Mouse (Mus musculus) cerebellum, adult (tissue): ENCODE results near the gene Abcb1b.
A peak's percentile ranks its signal among the peaks of the same experiment; 100 is the strongest.
"Not testable (repeated sequence)": the region's sequence is repeated elsewhere in the genome, so short reads cannot be mapped to it uniquely, and the experiment has no call there.

ENCODE experiments used
- ATAC-seq: cut with Nextera tagmentation; 2 replicates; pipeline ENCODE4 v1.9.2; 2017; ENCODE audit warnings: mild to moderate bottlenecking, moderate library complexity, mixed read lengths; ENCODE audit not compliant: insufficient number of reproducible peaks, low FRiP score, low TSS enrichment

Abcb1b gene

DNA sequence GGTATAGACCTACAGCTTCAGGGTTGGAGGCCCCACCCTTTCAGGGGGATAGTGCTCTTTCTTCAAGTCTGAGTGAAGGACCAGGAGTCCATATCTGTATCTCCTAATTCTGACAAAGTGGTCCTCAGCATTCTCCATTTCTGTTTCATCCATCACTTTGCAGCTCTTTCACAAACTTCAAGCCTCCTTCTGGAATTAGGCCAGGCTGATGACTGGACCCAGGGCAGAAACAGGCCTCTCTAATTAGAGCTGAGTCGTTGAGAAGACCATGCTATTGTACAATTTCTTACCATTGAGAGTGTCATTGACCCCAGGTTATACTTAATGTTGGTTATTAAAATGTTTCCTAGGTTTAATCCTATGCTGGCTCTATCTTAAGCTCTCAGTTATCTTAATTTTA is 63.9 kb downstream of the Abcb1b start:
- no peak for ATAC-seq

DNA sequence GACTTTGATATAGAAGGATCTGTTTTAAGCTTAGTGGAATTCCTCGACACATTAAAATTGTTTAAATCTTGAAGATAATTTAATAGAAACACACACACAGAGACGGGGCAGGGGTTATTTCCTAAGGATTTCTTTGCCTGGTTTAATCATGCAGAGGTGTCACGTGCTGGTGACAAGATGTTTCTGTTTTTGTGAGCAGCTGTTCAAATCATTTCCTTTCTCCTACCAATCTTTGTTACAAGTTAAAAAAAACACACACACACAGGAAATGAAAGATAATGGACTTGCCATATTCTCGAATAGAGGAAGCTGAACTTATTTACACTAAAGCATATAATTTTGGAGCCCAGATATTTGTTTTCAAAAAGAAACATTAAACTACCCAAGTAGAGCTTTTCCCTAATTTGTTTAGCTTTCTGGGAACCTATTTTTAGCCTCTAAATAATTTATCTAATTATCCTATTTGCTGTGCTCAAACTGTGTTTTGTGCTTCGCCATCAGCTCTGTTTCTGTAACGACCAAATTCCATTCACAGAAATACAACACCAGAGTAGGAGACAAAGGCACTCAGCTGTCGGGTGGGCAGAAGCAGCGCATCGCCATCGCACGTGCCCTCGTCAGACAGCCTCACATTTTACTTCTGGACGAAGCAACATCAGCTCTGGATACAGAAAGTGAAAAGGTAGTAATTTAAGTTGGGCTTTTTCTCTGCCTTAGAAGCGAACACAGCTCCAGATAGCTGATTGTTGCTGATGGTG is 65.8 kb downstream of the Abcb1b start:
- no peak for ATAC-seq

DNA sequence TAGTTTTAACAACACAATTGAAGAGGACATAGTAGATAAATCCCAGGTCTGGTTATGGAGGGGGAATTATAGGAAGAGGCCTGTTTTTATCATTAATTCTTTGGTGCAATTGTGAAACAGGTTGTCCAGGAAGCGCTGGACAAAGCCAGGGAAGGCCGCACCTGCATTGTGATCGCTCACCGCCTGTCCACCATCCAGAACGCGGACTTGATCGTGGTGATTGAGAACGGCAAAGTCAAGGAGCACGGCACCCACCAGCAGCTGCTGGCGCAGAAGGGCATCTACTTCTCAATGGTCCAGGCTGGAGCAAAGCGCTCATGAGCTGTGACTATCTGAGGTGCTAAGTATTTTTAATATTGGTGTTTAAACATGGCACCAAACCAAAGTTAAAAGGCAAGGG is 67.7 kb downstream of the Abcb1b start:
- not testable (repeated sequence) for ATAC-seq

DNA sequence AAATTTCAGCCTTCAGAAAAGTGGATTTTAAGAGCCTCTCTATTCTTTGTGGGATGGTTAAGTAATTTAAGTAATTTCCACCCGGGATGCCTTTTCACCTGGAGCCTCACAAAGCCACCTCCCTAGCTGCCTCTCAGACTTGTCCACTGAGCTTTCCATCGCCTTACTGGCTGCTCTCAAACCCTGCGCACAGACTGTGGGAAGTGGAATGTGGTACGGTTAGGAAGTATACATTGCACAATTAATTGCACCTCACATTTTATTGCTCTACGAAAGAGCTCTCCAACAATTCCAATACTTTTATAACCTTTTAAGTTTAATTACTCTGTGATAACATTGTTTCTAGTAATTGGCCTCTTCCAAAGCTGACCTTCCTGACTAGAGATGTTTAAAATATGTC is 68.4 kb downstream of the Abcb1b start:
- ATAC-seq: no peak

DNA sequence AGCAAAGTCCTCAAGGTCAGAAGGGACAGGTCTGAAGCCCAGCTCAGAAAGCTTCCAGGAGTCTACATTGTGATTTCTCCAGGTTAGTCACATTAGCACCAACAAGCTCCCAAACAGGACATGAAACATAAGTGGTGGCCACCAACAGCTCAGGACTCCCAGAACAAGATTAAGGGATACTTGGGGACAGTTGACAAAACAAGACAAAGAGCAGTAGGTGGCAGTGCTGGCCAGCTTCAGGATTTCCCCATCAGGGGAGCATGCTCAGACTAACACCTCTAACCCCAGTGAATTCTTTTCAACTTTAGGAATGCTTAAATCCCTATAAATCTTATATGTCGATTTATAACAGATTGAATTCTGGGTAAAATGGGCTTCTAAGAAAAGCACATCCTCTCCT is 70.1 kb downstream of the Abcb1b start:
- no peak for ATAC-seq

DNA sequence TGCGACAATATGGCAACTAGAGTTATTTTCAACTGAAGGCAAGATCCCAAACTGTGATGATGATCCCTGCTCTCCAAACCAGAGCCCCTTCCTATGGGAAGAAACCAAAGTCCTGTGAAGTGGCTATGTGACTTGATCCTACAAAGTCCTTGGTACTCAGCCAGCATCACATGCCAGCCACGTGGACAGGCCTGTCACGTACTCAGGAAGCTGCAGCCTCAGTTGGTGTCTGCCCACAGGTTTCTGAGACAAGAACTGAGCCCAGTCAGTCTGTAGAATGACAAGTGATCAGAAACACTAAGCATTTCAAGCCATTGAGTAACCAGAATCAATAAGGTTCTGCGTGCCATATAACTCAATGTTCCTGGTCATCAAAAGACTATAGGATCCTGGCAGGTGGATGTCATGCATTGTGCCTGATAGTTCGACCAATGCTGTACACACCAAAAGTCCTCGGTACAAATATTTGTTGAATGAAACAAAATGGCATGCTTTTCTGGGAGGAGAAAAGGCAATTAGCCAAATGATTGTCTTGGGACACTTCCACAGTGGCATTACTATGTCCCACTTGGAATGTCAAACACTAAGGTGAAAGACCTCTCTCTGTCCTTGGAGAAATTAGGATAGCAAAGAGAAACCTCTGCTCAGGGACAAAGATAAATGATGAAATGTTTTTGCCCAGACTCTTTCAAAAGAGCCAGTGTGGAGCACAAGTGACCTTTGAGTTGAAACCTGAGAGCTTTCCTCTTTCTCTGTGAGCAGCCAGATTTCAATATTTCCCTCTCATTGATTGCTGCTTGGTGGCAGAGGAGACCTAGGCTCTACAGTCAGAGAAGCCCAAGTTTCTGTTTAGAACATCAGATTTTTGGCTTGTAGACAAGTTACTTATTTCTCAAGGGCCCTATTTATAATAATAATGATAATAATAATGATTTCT is 75.3 kb downstream of the Abcb1b start:
- no peak for ATAC-seq

DNA sequence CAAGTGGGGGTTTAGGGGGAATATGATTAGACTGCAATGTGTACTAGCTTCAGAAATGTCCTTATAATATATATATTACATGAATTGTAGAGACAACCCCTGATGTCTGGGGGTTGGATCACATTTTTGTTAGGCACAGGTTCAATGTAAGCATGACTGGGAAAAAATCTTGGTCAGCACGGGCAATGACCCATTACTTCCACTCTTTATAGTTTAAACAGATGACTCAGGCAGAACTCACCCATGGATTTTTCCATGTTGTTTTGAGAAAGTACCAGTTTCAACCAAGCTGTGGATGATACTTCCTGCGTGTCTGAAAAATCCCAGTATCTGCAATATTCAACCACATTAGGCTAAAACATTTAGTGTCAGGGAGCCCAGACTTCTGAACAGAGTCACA is 79.1 kb downstream of the Abcb1b start:
- no peak for ATAC-seq

DNA sequence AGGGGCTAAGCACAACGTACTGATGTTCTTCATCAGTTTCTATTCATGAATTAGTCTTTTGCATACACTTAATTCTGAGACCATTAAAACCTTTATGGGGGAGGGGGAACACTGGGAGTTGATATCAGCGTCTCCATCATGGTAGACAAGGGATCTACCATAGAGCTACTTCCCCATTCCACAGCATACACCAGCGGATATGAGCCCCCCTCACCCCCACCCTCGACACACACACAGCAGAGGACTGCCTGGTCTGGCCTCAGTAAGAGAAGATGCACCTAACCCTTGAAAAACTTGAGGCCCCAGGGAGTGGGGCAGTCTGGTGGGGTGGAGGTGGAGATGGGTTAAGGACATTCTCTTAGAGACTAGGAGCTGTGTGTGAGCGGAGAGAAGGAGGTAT is 79.9 kb downstream of the Abcb1b start:
- no peak for ATAC-seq

DNA sequence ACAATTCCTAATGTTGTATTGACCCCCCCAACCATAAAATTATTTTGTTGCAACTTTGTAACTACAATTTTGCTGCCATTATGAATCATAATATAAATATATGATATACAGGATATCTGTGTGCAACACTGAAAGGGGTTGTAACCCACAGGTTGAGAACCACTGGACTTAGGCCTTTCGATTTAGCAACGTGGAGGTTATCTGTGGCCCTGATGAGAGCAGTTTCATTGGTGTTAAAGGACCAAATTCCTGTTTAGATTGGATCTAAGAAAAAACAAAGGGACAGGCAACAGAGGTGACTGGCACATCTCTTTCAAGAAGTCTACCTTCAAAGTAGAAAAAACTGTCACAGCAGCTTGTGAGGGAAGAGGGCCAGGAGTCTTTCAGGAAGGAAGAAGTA is 87.9 kb downstream of the Abcb1b start:
- no peak for ATAC-seq

DNA sequence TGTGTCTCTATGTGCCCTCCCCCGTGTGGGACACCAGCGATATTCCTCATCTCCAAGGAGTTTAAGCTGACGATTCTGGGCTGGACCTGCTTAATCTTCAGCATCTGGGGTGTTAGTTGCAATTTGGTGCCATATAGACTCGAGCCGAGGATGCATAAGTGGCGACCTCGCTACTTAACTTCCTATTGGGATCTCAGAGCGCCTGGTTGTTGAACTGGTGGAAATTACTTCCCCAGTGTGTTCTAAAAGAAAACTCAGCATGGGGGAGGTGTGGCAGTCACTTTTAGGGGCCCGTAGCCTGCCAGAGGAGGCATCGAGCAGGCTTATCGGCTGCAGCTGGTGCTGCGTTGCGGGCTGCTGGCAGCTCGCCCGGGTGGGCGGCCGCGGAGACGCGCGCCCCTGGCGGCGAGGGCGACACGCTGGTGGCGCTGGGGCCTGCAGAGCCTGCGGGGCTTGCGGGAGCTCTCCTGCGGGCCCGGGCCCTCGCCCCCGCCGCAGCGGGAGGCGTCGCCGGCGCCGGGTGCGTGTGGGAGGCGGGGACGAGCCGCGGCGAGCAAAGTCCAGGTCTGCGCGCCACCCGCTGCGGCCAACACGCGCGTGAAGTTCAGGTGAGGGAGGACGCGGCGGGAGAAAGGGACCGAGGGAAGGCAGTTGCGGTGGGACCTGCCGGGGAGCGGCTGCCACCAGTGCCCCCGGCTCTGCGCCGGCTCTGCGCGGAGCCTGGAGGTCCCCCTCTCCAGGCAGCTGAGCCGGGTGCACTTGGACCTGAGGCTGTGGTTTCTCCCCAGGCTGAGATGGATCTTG is 95.6 kb downstream of the Abcb1b start, which contains the start of gene Abcb4:
Gene Abcb4 (plus strand): TSS at position 418 of the 804 bp plus-strand sequence.
- peak; percentile 69 for ATAC-seq

DNA sequence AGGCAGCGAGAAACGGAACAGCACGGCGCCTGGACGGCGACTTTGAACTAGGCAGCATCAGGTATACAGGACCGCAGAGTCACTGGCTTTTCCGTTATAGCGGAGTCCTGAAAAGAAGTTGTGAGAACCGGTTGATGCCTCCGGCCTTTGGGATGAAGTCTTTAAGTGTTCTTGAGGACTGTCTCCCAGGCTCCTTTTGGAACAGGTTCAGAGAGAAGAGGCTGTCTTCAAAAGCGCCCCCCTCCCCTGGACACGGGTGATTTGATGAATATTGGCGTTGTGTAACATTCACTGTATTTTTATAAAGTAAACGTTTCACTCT is 96.1 kb downstream of the Abcb1b start:
- ATAC-seq: no peak

DNA sequence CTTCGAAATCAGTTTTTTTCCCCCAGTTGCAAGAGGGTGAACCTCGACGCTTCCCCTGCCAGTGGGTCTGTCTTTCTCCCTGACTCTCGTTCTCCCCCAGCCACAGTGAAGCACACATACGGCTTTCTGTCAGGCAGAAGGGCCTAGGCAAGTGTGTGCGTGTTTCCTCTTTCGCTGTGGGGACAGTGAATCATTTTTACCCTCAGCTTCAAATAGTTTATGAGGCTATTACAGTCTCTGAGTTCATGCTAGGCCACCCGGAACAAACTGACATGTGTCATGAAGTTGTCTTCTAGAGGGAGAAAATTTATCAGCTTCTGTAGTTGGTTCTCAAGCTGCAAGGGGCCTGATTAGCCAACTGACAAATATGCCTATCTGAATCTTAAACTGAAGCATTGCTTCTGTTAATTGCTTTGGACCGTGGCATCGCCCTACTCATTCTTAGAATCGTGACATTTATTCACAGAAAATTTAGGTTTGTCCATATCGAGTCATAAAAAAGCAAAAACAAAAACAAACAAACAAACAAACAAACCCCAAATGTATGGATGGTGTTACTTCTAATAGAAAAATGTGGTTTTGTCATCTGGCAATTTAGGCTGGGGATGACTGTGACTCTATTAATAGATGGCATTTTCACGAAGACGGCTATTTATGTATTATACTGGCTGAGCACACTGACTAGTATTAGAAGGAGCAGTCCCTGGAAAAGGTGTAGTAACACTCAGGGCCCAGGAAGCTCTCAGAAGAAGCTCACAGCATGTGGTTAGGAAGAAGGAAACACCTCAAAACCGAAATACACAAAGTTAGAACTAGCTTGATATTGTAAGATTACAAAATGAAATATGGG is 96.9 kb downstream of the Abcb1b start:
- ATAC-seq: no peak

DNA sequence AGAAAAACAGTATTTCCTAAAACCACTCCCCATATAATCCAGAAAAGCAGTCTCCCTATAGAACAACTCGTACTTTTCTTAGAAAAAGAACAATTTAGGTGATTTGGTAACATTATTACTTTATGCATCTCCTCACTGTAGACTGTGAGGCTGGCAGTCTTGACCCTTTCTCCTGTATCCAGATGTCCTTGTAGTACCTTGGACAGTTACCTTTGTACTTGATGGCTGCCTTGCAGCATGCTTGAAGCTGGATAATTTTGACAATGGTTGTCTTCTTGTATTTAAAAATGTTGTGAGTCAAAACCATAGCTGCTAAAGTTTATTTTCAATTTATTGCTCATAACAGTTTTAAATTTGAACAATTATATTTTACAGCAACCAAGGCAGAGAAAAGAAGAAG is 98.3 kb downstream of the Abcb1b start:
- ATAC-seq: no peak

DNA sequence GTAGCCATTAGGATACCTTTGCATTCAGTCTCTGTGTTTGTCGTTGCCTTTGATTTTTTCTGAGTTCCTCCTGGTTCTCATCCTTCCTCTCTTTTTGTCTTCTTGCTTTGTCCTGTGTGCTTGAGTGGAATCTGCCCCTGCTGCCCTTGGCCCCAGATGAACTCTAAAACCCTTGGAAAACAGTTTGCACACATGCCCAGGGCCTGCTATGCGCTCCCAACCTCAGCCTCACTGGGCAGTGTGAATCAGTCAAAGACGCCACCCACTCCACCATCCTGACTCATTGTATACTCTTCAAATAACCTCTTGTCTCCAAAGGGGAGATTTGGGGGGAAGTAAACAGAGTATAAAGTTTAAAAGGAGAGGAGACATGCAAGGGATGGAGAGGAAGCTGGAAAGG is 100.3 kb downstream of the Abcb1b start:
- ATAC-seq: no peak

DNA sequence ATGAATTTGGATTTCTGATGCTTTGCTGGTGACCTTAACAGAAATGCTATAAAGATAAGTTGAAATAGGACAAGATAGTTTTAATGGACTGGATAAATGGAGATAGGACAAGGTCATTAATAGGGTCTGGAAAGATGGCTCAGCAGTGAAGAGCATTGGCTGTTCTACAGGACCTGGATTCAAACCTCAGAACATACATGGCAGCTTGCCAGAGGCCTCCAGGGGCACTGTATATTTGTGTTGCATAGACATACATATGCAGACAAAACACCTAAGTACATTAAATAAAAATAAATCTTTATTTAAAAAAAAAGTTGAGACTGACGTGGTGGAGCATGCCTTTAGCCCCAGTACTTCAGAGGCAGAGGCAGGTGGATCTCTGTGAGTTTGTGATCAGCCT is 103.1 kb downstream of the Abcb1b start:
- ATAC-seq: no peak

DNA sequence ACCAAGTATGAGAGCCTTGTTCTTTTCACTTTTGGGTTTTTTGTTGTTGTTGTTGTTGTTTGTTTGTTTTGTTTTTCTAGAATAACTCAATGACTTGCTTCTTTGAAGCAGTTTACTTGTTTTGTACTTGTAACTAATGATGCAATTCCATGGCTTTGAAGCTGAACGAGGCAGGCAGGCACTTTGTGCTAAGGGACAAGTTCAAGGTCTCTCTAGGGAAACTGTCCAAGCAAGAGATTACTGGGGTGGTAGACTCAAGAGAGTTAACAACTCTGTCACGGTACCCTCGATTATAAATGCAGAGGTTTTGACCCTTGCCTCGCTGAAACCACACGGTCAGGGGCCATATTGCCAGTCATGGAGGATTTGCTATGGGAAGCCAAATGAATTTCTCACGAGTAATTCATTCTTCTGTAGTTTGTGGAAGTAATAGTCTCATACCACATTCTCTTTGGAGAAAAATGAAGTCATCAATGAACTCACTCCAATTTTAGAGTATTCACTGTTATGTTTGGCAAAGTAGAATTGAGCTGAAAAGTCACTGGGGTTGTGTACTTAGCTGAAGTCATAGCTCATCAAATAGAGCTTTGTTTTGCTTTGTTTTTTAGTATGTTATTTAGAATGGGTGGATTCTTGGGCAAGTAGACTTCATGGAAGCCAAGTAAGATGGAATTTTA is 104.3 kb downstream of the Abcb1b start:
- no peak for ATAC-seq

DNA sequence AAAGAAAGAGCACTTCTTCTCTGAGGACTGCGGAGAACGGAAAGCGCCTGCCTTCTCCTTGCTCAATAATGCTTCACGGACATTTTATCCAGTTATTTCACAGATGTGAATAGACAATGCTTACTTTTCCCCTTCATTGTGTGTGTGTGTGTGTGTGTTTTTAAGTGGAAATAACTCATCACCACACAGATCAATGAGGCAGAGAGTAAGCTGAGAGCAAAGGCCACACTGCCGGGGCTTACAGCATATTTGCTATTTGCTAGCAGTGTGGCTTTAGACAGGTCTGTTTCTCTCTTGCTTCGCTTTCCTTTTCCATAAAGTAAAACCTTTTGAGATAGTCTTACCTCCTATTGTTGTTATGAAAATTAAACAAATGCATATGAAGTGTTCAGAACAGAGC is 106.6 kb downstream of the Abcb1b start:
- no peak for ATAC-seq

DNA sequence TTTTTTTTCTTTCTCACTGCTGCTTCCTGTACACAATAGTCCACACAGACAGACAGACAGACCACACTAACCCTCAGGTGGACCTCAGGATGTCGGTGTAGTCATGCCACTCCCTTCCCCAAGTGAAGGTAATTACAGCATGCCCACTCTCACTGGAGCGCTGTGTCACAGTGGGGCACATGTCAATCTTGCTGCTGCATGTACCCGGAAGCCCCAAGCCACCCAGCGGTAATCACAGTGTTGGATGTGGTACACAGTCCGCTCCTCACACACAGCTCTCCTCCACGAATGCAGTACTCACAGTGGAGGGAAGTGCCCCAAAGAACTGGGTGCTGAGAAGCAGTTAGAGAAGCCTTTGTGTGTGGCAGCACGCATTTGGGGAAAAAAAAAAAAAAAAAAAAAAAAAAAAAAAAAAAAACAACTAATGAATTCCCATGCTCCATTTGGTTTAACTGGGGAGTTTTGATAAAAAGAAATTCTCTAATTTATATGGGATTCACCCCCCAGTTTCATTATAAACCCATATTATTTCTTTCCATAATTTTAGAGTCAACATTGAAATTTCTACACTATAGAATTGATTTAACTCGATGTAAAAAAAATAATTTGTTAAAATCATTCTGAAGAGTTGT is 113.7 kb downstream of the Abcb1b start:
- no peak for ATAC-seq
